Mouse (Mus musculus): Measurements from ENCODE around the gene Pck2. TPM values are rescaled to one million over a fixed set of nuclear protein-coding genes. Genes with fewer than 3 reads are reported as not detected.

Pck2 gene
- polyA plus RNA-seq, 1 experiment = 252 TPM

DNA sequence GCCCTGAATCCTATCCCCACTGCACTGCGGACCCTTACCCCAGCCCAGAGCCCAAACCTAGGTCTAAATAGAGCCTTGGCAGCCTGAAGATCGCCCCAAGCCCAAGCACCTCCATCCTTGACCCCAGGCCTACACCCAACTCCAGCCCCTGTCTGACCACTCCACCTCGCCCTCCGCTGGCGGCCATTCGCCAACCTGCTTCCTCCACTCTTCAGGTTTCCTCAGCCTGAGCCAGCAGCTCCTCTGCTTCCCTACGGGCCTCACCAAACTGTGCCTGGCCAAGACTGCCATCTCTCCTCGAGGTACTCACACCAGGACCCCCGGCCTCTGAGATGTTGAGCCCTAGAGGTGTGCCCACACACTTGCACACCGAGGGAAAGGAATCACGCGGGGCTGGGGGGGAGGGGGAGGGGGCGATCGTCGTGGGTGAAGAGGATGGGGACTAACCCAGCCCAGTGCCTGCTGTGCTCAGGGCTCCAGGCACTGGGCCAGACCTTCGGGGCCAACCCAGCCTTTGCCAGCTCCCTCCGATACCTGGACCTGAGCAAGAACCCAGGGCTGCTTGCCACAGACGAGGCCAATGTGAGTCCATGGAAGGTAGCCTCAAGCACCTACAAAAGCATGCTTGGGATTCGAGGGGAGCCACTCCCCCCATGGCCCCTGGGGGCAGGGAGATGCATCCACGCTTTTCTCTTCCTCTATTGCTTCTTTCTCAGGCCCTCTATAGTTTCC lies 44.4 kb upstream of the Pck2 start:
- H3K36me3 ChIP-seq (ENCODE audit: control insufficient read depth, insufficient read depth) = no peaks in the 10 kb centered on the region
- H3K27me3 ChIP-seq (ENCODE audit: control insufficient read depth, insufficient read depth, insufficient read length) = peaks cover 80% of the 10 kb centered on the region
- no peaks in the 10 kb centered on the region for H3K79me2 ChIP-seq (ENCODE audit: control insufficient read depth, insufficient read depth)
- no peak overlapping the region for H3K4me2 ChIP-seq (ENCODE audit: low read depth)
- no peak overlapping the region for H3K4me3 ChIP-seq
- TF ChIP-seq USF1 (IDR thresholded peaks at IDR 0.05; ENCODE audit: low read depth) (no peak), POLR2AphosphoS2 (IDR thresholded peaks at IDR 0.05; ENCODE audit: insufficient read length, low read depth) (no peak), MAX (IDR thresholded peaks at IDR 0.05; ENCODE audit: low read depth) (no peak), MYOG (IDR thresholded peaks at IDR 0.05; ENCODE audit: control insufficient read depth in 1 of 3, insufficient read depth in 1 of 3, insufficient read length in 2 of 3, low read depth in 2 of 3) (no peak), SRF (IDR thresholded peaks at IDR 0.05; ENCODE audit: control insufficient read depth, insufficient read length, low read depth) (no peak), MYOD1 (IDR thresholded peaks at IDR 0.05; ENCODE audit: control insufficient read depth in 1 of 3, insufficient read length in 2 of 3, low read depth in 2 of 3) (no peak), POLR2A (IDR thresholded peaks at IDR 0.05; ENCODE audit: insufficient read length, low read depth) (no peak), E2F4 (IDR thresholded peaks at IDR 0.05; ENCODE audit: insufficient read depth) (no peak), REST (IDR thresholded peaks at IDR 0.05; ENCODE audit: insufficient read depth, insufficient read length) (no peak), TCF3 (IDR thresholded peaks at IDR 0.05; ENCODE audit: insufficient read length, low read depth) (no peak), TCF12 (IDR thresholded peaks at IDR 0.05; ENCODE audit: insufficient read depth, poor library complexity, severe bottlenecking) (no peak), CEBPB (IDR thresholded peaks at IDR 0.05; ENCODE audit: insufficient read depth, poor library complexity, severe bottlenecking) (no peak)
- no peak overlapping the region for H3ac ChIP-seq (ENCODE audit: control insufficient read depth, insufficient read length)

DNA sequence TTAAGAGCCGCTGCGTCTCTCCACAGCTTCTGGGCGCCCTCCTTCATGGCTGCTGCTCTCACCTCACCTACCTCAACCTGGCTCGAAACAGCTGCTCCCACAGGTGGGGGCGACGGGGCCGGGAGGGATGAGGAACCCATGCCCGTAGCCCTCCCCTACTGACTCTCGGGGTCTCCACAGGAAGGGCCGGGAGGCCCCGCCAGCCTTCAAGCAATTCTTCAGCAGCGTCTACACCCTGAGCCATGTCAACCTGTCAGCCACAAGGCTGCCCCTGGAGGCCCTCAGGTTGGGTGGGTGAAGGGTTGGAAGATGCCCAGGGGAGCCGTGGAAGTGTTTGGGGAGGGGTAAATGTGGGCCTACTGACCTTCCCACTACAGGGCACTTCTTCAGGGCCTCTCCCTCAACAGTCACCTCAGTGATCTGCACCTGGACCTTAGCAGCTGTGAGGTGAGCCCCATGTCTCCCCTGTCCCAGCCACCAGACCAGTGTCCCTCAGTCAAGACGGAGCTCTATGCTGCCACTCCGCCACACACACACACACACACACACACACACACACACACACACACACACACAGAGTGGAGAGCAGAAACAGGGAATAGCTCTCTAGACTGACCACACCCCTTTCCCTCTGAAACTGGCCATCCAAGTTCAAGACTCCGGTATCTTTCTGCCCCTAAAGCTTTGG lies 43.2 kb upstream of the Pck2 start:
- Histone ChIP-seq H3K27me3 (ENCODE audit: control insufficient read depth, insufficient read depth, insufficient read length) (peaks cover 91% of the 10 kb centered on the region), H3K4me3 (no peak overlapping the region), H3K79me2 (ENCODE audit: control insufficient read depth, insufficient read depth) (no peaks in the 10 kb centered on the region), H3K4me2 (ENCODE audit: low read depth) (no peak overlapping the region), H3K36me3 (ENCODE audit: control insufficient read depth, insufficient read depth) (no peaks in the 10 kb centered on the region), H3ac (ENCODE audit: control insufficient read depth, insufficient read length) (no peak overlapping the region)
- TF ChIP-seq CEBPB (IDR thresholded peaks at IDR 0.05; ENCODE audit: insufficient read depth, poor library complexity, severe bottlenecking) = no peak
- TF ChIP-seq MAX (IDR thresholded peaks at IDR 0.05; ENCODE audit: low read depth) = no peak
- no peak for TF ChIP-seq TCF12 (IDR thresholded peaks at IDR 0.05; ENCODE audit: insufficient read depth, poor library complexity, severe bottlenecking)
- TF ChIP-seq SRF (IDR thresholded peaks at IDR 0.05; ENCODE audit: control insufficient read depth, insufficient read length, low read depth) = no peak
- TF ChIP-seq USF1 (IDR thresholded peaks at IDR 0.05; ENCODE audit: low read depth) = no peak
- TF ChIP-seq POLR2AphosphoS2 (IDR thresholded peaks at IDR 0.05; ENCODE audit: insufficient read length, low read depth) = no peak
- no peak for TF ChIP-seq E2F4 (IDR thresholded peaks at IDR 0.05; ENCODE audit: insufficient read depth)
- TF ChIP-seq MYOD1 (IDR thresholded peaks at IDR 0.05; ENCODE audit: control insufficient read depth in 1 of 3, insufficient read length in 2 of 3, low read depth in 2 of 3) = no peak
- TF ChIP-seq POLR2A (IDR thresholded peaks at IDR 0.05; ENCODE audit: insufficient read length, low read depth) = no peak

DNA sequence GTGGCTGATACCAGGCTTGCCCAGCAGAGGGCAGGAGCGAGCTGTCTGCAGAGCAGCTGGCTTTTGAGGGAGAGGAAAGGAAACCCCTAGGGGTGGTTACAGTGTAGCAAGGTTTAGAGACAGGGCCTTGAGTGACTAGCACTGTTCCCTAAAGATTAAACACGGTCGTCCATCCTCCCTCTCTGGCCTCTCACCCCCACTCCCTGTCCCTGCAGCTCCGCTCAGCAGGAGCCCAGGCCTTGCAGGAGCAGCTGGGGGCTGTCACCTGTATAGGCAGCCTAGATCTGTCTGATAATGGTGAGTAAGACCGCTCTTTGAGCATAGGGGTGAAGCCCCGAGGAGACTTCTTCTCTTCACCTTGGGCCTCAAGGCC lies 42.6 kb upstream of the Pck2 start:
- H3K4me3 ChIP-seq = no peak overlapping the region
- H3ac ChIP-seq (ENCODE audit: control insufficient read depth, insufficient read length) = no peak overlapping the region
- H3K79me2 ChIP-seq (ENCODE audit: control insufficient read depth, insufficient read depth) = no peaks in the 10 kb centered on the region
- H3K27me3 ChIP-seq (ENCODE audit: control insufficient read depth, insufficient read depth, insufficient read length) = peaks cover 93% of the 10 kb centered on the region
- TF ChIP-seq E2F4 (IDR thresholded peaks at IDR 0.05; ENCODE audit: insufficient read depth) (no peak), POLR2AphosphoS2 (IDR thresholded peaks at IDR 0.05; ENCODE audit: insufficient read length, low read depth) (no peak)
- H3K36me3 ChIP-seq (ENCODE audit: control insufficient read depth, insufficient read depth) = no peaks in the 10 kb centered on the region
- H3K4me2 ChIP-seq (ENCODE audit: low read depth) = no peak overlapping the region

DNA sequence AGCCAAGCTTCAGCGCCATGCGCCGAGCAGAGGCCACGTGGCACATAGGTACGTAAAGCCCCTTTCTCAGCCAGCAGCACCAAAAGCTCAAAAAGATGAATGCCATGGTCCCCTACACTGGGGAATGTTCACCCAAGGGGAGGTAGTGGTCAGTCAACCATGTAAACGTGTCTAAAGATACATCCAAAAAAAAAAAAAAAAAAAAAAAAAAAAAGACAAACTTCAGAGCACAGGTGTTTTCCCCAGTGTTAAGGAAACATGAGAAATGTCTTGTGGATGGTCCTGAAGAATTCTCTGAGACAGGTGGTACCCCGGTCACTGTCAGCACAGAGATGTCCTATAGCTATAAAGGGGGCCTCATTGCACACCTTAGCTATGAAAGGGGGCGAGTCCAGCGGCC lies 34.5 kb upstream of the Pck2 start:
- TF ChIP-seq REST (IDR thresholded peaks at IDR 0.05; ENCODE audit: insufficient read depth, insufficient read length) (no peak), MYOD1 (IDR thresholded peaks at IDR 0.05; ENCODE audit: control insufficient read depth in 1 of 3, insufficient read length in 2 of 3, low read depth in 2 of 3) (no peak), USF1 (IDR thresholded peaks at IDR 0.05; ENCODE audit: low read depth) (no peak), TCF12 (IDR thresholded peaks at IDR 0.05; ENCODE audit: insufficient read depth, poor library complexity, severe bottlenecking) (no peak), POLR2AphosphoS2 (IDR thresholded peaks at IDR 0.05; ENCODE audit: insufficient read length, low read depth) (no peak), SRF (IDR thresholded peaks at IDR 0.05; ENCODE audit: control insufficient read depth, insufficient read length, low read depth) (no peak), MAX (IDR thresholded peaks at IDR 0.05; ENCODE audit: low read depth) (no peak), POLR2A (IDR thresholded peaks at IDR 0.05; ENCODE audit: insufficient read length, low read depth) (no peak), E2F4 (IDR thresholded peaks at IDR 0.05; ENCODE audit: insufficient read depth) (no peak), MYOG (IDR thresholded peaks at IDR 0.05; ENCODE audit: control insufficient read depth in 1 of 3, insufficient read depth in 1 of 3, insufficient read length in 2 of 3, low read depth in 2 of 3) (no peak), CEBPB (IDR thresholded peaks at IDR 0.05; ENCODE audit: insufficient read depth, poor library complexity, severe bottlenecking) (no peak)
- no peak overlapping the region for H3ac ChIP-seq (ENCODE audit: control insufficient read depth, insufficient read length)
- peaks cover 91% of the 10 kb centered on the region for H3K27me3 ChIP-seq (ENCODE audit: control insufficient read depth, insufficient read depth, insufficient read length)
- H3K79me2 ChIP-seq (ENCODE audit: control insufficient read depth, insufficient read depth) = no peaks in the 10 kb centered on the region
- no peak overlapping the region for H3K4me3 ChIP-seq
- no peak overlapping the region for H3K4me2 ChIP-seq (ENCODE audit: low read depth)
- no peaks in the 10 kb centered on the region for H3K36me3 ChIP-seq (ENCODE audit: control insufficient read depth, insufficient read depth)

DNA sequence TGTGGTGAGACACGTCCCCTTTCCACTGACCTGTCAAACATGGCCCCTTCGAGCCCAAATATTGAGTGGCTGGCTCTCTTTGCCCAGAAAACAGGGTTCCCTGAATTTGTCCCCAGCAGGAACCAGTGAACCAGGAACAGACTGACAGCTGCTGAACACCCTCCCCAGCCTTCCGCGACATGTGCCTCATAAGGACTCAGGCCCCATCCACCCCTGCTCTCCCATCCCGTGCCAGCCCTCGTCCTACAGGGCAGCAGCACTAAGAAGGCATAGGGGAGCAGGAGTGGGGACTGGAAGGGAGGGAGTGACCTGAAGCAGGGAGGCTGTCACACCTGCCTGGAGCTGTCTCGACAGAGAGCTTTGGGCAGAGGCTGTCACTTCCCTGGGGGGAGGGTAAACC lies 32.3 kb upstream of the Pck2 start:
- Histone ChIP-seq H3K4me3 (no peak overlapping the region), H3K79me2 (ENCODE audit: control insufficient read depth, insufficient read depth) (no peaks in the 10 kb centered on the region), H3K27me3 (ENCODE audit: control insufficient read depth, insufficient read depth, insufficient read length) (peaks cover 93% of the 10 kb centered on the region), H3ac (ENCODE audit: control insufficient read depth, insufficient read length) (no peak overlapping the region), H3K36me3 (ENCODE audit: control insufficient read depth, insufficient read depth) (no peaks in the 10 kb centered on the region), H3K4me2 (ENCODE audit: low read depth) (no peak overlapping the region)
- TF ChIP-seq MYOD1 (IDR thresholded peaks at IDR 0.05; ENCODE audit: control insufficient read depth in 1 of 3, insufficient read length in 2 of 3, low read depth in 2 of 3) (no peak), MAX (IDR thresholded peaks at IDR 0.05; ENCODE audit: low read depth) (no peak), SRF (IDR thresholded peaks at IDR 0.05; ENCODE audit: control insufficient read depth, insufficient read length, low read depth) (no peak), E2F4 (IDR thresholded peaks at IDR 0.05; ENCODE audit: insufficient read depth) (no peak), POLR2AphosphoS2 (IDR thresholded peaks at IDR 0.05; ENCODE audit: insufficient read length, low read depth) (no peak), TCF3 (IDR thresholded peaks at IDR 0.05; ENCODE audit: insufficient read length, low read depth) (no peak)

Data from myocyte (in vitro differentiated cells).